Mouse (Mus musculus) gastrocnemius, postnatal 4 days (tissue): Measurements from ENCODE around the gene Fem1a. TPM values are rescaled to one million over a fixed set of nuclear protein-coding genes. Genes with fewer than 3 reads are reported as not detected.
A peak's percentile ranks its signal among the peaks of the same experiment; 100 is the strongest.
"Not testable (repeated sequence)": the region's sequence is repeated elsewhere in the genome, so short reads cannot be mapped to it uniquely, and the experiment has no call there.

ENCODE experiments used
- DNase-seq, 2 experiments: peaks; one replicate each; pipeline ENCODE4 v3.0.0; 2021 to 2022; ENCODE audit warnings: low spot score in 2 of 2, mixed read lengths in 2 of 2
- total RNA-seq, 2 experiments: library from RNA; stranded (reverse); gene quantifications; 2 replicates each; pipeline ENCODE4 v1.2.3; 2021

The Fem1a gene
- total RNA-seq, 2 experiments from 2014 or later = 98.3 to 99.9 TPM

GRCm38 (mm10) chr17:56254695-56255094 is 1.9 kb upstream of the Fem1a start:
- DNase-seq = no peak

GRCm38 (mm10) chr17:56255429-56255828 is 1.2 kb upstream of the Fem1a start:
- peak in 1 of 2 experiments; percentile 57 for DNase-seq

- DNase-seq = peak; percentile 96 to 99
Observed at GRCm38 (mm10) chr17:56255863-56256238, 759 bp upstream of the Fem1a start.

- no peak for DNase-seq
Observed at GRCm38 (mm10) chr17:56257181-56257894, 728 bp downstream of the Fem1a start.

- not testable (repeated sequence) for DNase-seq
Observed at GRCm38 (mm10) chr17:56258269-56258668, 1.7 kb downstream of the Fem1a start.

- DNase-seq = not testable (repeated sequence)
Observed at GRCm38 (mm10) chr17:56258812-56259211, 2.2 kb downstream of the Fem1a start.

- DNase-seq = no peak
Observed at GRCm38 (mm10) chr17:56259301-56260037, 2.9 kb downstream of the Fem1a start.

GRCm38 (mm10) chr17:56261166-56261565 is 4.6 kb downstream of the Fem1a start:
- DNase-seq = no peak

- no peak for DNase-seq
Observed at GRCm38 (mm10) chr17:56262645-56263094, 6.1 kb downstream of the Fem1a start.

GRCm38 (mm10) chr17:56264020-56264419 is 7.4 kb downstream of the Fem1a start:
- peak in 1 of 2 experiments; percentile 77 for DNase-seq

- DNase-seq = no peak
Observed at GRCm38 (mm10) chr17:56265011-56265410, 8.4 kb downstream of the Fem1a start.

- no peak for DNase-seq
Observed at GRCm38 (mm10) chr17:56265869-56266268, 9.3 kb downstream of the Fem1a start.

GRCm38 (mm10) chr17:56266271-56266670 is 9.7 kb downstream of the Fem1a start:
- DNase-seq = no peak

- no peak for DNase-seq
Observed at GRCm38 (mm10) chr17:56269153-56269630, 12.6 kb downstream of the Fem1a start.

- no peak for DNase-seq
Observed at GRCm38 (mm10) chr17:56269741-56270140, 13.1 kb downstream of the Fem1a start.

- no peak for DNase-seq
Observed at GRCm38 (mm10) chr17:56271609-56272253, 15.1 kb downstream of the Fem1a start.

- no peak for DNase-seq
Observed at GRCm38 (mm10) chr17:56272644-56273043, 16.0 kb downstream of the Fem1a start.

- no peak for DNase-seq
Observed at GRCm38 (mm10) chr17:56273482-56273881, 16.9 kb downstream of the Fem1a start.

GRCm38 (mm10) chr17:56273986-56274385 is 17.4 kb downstream of the Fem1a start:
- DNase-seq = no peak

GRCm38 (mm10) chr17:56275842-56276480 is 19.4 kb downstream of the Fem1a start:
- no peak for DNase-seq
